Mouse (Mus musculus) adipose tissue, adult 10 weeks (tissue): ENCODE results near the gene Naa15. TPM values are rescaled to one million over a fixed set of nuclear protein-coding genes. Genes with fewer than 3 reads are reported as not detected.

Experiments
- polyA plus RNA-seq: library from polyadenylated mRNA; stranded (reverse); fragments of 350-450 nt; fragmentation: Illumina TruSeq; extraction: RNeasy Lipid Tissue Mini Kit (QIAGEN cat#74804); gene quantifications from one replicate; pipeline ENCODE4 v1.2.3, GENCODE M21; 2014; ENCODE audit warnings: low read depth, low replicate concordance

Gene Naa15
- polyA plus RNA-seq: 18.1 TPM

GRCm38 (mm10) chr3:51415098-51416072 lies at the start of gene Naa15:
Gene Naa15, plus strand, starts transcription at chr3:51415148.

GRCm38 (mm10) chr3:51396219-51397068 lies 18.5 kb upstream of the Naa15 start, which contains the start of gene Mgarp:
Gene Mgarp, minus strand, starts transcription at chr3:51396738.

GRCm38 (mm10) chr3:51408561-51409183 lies 6.3 kb upstream of the Naa15 start, which contains the start of gene Ndufc1:
Gene Ndufc1, minus strand, starts transcription at chr3:51408988.

GRCm38 (mm10) chr3:51483741-51484359 lies 68.9 kb downstream of the Naa15 start, which contains the start of gene Rab33b:
Gene Rab33b, plus strand, starts transcription at chr3:51483920.

Other genes starting within 250 kb of the Naa15 start
- 15.1 TPM for gene Noct, start 190.7 kb upstream of the Naa15 start, polyA plus RNA-seq
- gene Elf2, start 74.5 kb upstream of the Naa15 start, polyA plus RNA-seq: 38.4 TPM
- gene Mgarp, start 18.4 kb upstream of the Naa15 start, polyA plus RNA-seq: 2.9 TPM
- 225 TPM for gene Ndufc1, start 6.2 kb upstream of the Naa15 start, polyA plus RNA-seq
- gene Rab33b, start 68.8 kb downstream of the Naa15 start, polyA plus RNA-seq: 11.5 TPM
- 21.2 TPM for gene Setd7, start 145.7 kb downstream of the Naa15 start, polyA plus RNA-seq
- 16.4 TPM for gene Mgst2, start 245.2 kb downstream of the Naa15 start, polyA plus RNA-seq